Mouse (Mus musculus) inflammation-experienced regulatory T-cells, adult 16 weeks (primary cell): ENCODE results near the gene Sox5. TPM values are rescaled to one million over a fixed set of nuclear protein-coding genes. Genes with fewer than 3 reads are reported as not detected.

Source experiments
- polyA plus RNA-seq: library from polyadenylated mRNA; unstranded; fragments of 100-300 nt; shearing (Covaris generic); gene quantifications from one replicate; pipeline ENCODE4 v1.2.1, GENCODE M21; 2017

The Sox5 gene
- polyA plus RNA-seq: 0.07 TPM

DNA sequence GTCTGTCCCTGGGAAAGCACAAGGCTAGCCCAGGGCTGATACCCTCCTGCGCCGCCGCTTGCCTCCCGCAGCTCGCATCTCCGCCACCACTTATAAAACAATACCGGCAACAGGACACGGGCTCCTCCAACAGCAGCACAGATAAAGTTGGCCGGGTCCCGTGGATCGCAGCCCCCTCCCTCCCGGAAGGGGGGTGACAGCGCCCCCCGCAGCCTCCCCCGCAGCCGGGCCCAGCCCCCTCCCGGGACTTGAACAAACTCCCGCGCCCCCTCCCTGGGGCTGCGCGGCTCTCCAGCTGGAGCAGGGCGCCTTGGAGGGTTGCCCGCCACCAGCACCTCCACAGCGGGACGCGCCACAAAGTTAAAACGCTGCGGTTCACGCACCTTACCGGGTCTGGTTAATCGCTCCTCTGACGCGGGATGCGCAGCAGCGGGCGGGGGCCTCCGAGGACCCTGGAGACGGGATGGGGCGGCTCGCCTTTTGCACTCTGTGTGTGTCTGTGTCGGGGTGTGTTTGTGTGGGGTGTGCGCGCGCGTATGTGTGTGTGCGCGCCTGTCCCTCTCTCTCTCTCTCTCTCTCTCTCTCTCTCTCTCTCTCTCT, at the start of gene Sox5:
TSS of gene Sox5 (minus strand) at position 547 of the 600 bp plus-strand sequence.

